Mouse (Mus musculus): Measurements from ENCODE around the gene Cntrl.

The Cntrl gene

DNA sequence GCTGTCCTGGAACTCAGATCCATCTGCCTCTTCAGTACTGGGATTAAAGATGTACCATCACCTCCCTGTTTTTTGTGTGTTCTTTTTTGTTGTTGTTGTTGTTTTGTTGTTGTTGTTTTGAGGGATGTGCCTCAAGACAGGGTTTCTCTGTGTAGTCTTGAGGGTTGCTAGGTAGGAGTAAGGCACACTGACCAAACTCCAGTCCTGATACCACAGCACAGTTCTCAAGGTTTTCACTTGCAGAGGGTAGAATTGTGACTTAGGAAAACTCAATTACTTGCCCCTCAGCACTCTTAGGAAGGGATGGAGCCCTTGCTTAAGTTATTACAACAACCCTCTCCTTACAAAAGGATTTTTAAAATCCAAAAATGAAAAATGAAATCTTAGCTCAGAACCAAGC, 22.2 kb downstream of the Cntrl start:
- DNase-seq (ENCODE audit: low spot score): no peak

DNA sequence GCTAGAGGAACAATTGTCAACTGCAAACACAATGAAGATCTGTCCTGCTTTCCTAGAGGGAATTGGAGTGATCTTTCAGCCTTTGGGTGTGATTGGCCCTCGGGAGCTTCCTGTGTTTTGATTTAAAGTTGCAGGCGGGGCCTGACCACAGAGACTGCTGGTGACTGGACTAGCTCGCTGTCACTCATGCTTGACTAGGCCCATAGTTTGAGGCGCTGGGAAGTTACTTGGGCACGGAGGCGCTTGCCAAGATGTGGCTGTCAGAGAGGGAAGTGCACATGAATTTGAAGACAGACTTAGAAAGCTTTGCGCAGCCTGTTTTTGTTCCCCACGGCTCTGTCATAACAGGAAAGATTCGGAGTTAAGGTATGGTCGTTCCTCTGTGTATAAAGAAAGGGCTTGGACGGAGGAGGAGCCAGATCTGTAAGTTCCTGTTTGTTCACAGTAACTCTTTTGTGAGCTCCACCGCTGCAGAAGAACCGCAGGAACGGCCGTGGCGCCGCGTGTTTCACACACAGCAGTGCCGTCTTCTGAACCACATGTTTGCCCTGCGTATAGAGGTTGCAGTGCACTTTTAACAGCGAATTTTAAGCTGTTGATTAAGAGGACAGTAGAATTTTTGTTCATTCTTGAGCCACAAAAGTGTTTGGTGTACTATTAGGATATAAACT, 22.8 kb downstream of the Cntrl start:
- DNase-seq (ENCODE audit: low spot score): peak; percentile 95

DNA sequence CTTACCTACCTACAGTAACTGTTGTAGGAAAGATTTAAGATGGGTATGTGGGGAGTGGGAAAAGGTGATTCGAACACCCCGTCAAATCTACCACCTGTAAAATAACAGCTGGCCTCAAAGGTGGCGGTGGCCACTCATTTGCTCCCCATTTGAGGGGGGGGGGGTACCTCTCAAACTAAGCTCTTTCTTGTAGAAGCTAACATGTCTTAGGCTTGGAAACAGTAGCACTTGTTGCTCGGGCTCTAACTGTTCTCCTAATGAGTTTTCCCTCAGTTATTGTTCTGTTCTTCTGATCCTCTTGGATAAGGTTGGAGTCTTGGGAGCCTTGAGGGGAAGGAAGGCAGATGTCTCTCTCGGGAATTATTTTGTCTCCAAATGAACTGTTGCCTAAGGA, 23.4 kb downstream of the Cntrl start:
- no peak for DNase-seq (ENCODE audit: low spot score)

DNA sequence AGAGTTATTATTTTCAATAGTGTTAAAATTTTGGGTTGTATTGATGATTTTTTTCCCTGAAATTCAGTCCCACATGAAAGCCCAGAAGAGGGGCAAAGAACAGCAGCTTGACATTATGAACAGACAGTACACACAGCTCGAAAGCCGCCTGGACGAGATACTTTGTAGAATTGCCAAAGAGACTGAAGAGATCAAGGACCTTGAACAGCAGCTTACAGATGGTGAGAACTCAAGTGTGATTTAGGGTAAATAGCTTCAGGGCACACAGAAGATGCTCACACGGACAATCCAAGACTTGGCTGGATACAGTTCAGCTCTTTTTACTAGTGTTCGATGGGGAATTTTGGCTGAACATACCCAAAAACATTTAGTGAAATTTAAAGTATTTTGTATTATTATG, 24.6 kb downstream of the Cntrl start:
- DNase-seq (ENCODE audit: low spot score): no peak

DNA sequence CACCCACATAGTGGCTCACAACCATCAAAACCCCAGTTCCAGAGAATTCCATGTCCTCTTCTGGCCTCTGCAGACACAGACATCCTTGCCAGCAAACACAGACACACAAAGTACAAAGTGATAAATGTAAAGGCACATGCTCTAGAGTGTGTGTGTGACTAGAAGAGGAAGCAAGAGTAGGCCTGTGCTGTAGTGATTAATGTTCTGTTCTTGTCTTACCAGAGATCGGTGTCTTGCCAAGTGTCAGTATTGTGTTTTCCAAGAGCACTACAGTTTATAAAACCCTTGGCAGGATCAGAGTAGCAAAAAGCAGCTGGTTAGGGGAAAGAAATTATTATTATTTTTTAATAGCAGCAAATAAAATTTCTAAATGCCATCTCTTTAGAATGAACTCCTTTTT, 29.3 kb downstream of the Cntrl start:
- no peak for DNase-seq (ENCODE audit: low spot score)

DNA sequence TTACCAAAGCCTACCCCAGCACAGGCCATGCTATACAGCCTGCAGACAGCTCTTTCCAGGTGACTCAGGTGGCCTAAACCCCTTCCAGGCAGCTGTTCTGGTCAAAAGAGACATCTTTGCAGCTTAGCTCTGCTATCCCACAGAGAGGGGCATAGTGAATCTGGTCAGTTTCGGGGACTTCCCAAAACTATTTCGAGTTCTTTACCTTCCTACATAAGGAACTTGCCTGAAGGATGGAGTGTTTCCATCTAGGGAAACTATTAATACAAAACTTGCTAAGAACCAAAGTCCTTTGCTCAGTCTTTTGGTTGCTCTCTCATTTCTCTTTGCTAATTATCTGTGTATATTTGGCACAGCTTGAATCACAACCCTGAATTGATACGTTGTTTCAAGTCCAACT, 32.4 kb downstream of the Cntrl start:
- no peak for DNase-seq (ENCODE audit: low spot score)

DNA sequence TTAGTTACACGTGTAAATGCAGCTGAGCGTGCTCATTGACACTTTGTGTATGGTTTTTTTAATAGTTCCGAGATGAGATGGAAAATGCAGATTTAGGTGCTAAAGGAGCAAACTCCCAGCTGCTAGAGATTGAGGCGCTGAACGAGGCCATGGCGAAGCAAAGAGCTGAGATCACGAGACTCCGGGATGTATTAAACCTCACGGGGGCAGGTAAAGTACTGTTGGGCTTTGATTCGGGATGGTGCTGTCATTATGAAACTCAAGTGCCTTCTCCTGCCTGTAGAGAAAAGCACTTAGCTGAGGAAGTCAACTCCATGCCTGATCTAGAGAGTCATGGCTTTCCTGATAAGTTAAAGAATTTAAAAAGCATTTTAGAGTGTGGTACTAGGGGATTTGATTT, 39.5 kb downstream of the Cntrl start:
- no peak for DNase-seq (ENCODE audit: low spot score)

DNA sequence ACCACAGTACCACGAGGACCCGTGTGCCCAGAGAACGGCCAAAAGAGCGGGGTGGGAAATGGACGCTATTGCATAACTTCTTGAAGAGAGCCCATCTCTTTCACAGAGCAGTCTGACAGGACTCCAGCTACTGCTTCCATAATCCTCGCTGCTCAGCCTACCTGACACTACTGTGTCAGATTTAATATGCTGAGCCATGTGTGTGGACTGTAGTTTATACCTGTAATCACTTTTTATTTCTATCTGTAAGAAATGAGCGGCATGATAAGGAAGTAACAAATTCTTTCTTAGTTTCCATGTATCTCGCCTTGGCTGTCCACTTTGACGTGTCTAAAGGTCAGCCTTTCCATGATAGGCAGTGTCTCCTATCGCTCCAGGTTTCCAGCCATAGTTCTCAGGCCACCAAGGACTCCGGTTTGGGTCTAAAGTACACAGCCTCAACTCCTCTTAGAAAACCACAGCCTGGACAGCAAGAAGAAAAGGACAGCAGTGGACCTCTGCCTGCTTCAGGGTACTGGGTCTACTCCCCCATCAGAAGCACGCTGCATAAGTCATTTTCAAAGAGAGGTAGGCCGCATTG, 42.1 kb downstream of the Cntrl start:
- DNase-seq (ENCODE audit: low spot score): no peak

DNA sequence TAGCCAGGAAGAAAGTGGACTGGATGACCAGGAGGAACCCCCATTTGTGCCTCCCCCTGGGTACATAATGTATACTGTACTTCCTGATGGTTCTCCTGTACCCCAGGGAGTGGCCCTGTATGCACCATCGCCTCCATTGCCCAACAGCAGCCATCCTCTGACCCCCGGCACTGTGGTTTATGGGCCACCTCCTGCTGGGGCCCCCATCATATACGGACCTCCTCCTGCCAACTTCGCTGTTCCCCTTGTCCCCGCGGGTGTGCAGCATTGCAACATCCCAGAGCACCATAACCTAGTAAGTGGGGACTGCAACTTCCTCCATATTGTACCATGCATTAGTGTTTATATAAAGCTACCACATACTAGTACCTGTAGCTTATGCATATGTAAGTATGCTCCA, 43.9 kb downstream of the Cntrl start:
- no peak for DNase-seq (ENCODE audit: low spot score)

DNA sequence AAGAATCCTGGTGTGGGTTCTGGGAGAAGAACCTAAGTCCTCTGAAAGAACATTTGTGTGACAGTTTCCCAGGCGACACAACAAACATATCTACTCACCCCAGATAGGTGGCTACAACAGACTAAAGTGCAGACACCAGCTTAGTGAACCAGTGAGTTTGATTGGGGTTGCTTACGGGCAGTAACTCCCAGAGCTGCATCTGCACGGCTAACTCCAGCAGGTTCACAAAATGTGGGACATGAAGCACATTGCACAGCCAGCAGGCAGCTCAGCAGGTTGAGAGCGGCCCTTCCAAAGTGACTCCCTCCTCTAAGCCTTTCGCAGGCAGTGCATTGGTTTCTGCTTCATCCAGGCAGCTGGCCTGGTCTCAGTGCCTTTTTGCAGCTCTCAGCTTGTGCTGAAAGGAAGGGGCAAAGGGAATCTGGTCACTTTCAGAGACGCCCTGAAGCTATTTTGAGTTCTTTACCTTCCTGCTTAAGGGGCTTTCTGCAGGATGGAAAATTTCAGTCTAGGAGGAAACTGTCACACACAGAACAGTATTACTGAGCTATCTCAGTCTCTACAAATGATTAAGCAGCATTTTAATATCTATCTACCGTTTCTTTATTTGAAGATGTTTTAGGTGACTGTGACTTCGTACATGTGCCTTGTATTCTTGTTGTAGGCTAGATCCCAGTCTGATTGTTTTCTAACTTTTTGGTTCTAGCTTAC, 44.7 kb downstream of the Cntrl start:
- no peak for DNase-seq (ENCODE audit: low spot score)

DNA sequence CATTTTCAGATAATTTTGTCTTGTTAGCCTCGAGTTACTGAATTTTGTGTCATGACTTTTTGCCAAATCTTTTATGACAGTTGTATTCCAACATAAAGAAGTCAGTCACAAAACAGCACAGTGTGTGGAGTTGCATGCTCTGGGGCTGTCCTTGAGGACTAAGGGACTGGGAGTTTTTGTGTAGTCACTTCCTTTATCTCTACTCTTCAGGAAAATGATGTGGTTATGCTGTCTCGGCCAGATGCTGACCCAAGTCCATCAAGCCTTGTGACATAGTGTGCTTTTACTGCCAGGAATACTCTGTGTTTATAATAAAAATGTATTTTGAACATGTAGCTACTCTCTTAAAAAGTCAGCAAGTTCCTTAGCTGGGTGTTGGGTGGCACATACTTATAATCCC, 47.7 kb downstream of the Cntrl start:
- no peak for DNase-seq (ENCODE audit: low spot score)

DNA sequence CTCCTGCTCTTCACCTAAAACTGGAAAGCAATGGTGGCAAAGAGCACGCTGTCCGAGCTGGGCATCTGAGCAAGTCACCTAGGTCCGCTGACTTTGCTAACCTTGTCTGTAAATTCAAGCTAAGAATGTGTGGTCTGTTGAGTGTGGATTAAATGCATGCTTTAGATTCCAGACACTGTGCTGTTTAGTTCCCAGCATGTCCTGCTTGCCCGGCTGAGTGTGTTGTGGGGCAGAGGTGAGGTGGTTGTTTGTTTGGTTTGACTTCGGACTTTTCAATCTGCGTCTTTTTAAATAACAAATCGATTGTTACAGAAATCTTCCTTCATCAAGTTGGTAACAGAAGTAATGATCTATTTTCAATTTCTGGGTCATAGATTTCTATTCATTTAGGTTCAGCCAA, 48.5 kb downstream of the Cntrl start:
- DNase-seq (ENCODE audit: low spot score): no peak

DNA sequence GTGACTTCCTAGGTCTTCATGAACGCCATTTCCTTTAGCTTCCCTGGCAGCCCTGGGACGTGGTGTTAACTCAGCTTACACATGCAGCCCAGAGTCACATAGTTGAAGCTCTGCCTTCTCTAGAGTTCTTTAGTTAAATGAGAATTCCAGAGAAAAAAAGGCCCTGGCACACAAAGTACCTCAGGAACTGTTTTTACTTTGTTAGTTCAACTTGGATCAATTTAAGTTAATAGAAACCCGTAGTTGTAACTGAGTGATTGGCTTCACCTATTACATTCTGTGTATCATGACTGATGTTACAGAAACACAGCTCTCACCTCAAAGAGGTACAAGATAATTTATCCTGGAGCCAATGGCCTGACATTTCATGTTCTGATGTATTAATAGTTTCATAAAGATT, 49.1 kb downstream of the Cntrl start:
- no peak for DNase-seq (ENCODE audit: low spot score)

DNA sequence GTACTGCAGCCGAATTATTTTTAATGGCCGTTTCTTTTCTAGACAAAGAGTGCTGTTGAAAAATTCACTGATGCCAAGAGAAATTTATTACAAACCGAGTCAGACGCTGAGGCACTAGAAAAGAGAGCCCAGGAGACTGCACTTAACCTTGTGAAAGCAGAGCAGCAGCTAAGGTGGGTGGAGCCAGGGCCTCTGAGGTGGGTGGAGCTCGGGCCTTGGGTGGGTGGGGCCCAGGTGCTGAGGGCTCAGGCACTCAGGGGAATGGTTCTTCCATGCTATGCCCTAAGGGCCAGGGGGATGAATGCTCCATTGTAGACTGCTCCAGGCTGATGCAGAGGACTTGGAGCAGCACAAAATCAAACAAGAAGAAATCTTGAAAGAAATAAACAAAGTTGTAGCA, 50.9 kb downstream of the Cntrl start:
- no peak for DNase-seq (ENCODE audit: low spot score)

DNA sequence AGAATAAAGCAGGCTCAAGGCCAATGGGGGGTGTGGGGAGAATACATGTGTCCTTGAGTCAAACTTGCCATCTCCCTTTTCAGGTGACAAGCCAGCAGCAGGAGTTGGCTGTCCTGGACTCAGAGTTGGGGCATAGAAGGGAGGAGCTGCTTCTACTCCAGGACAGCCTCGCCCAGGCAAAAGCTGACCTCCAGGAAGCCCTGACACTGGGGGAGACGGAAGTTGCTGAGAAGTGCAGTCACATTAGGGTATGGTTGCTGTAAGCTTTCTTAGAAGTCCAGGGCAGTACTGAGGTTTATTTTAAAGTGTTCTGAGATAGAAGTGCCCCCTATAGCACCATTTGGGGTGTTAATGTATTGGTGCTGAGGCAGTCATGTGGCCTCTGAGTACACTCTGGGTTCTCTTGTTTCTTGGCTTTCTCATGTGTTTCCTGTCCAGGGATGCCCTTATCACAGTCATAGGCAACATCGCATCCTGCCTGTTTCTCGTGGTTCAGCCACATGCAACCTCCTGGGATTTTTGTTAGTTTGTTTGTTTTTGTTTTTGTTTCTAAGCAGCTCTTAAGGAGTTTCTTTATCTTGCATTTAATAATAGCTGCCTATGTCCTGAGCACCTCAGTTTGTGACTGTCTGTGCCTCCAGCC, 52.7 kb downstream of the Cntrl start:
- DNase-seq (ENCODE audit: low spot score): no peak

DNA sequence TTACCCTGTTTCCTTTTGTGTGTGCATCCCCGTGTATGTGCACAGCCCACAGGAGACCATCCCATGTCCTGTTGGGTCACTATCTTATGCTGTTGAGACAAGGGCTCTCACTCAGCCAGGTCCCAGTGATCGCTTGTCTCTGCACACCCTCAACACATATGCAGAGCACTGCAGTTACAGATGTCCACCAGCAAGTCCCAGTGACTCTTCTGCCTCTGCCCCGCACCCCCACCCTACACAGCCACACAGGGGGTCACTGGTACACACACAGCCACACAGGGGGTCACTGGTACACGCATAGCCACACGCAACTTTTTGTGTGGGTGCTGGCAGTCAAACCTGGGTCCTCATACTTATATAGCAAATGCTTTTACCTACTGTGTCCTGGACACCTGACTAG, 54.1 kb downstream of the Cntrl start:
- no peak for DNase-seq (ENCODE audit: low spot score)

DNA sequence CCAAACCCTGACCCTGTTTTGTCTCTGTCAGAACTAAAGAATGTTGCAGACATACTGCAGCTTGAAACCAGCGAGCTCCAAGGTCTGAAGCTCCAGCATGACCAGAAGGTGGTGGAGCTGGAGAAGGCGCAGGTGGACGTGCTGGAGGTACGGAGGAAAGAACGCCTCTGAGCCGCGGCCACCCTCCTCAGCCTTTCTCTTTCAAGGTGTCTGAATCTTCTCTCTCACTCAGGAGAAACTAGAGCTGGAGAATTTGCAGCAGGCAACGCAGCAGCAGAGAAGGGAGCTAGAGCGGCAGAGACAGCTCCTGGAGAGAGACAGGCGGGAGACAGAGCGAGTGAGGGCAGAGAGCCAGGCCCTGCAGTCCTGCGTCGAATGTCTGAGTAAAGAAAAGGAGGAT, 56.1 kb downstream of the Cntrl start:
- no peak for DNase-seq (ENCODE audit: low spot score)

DNA sequence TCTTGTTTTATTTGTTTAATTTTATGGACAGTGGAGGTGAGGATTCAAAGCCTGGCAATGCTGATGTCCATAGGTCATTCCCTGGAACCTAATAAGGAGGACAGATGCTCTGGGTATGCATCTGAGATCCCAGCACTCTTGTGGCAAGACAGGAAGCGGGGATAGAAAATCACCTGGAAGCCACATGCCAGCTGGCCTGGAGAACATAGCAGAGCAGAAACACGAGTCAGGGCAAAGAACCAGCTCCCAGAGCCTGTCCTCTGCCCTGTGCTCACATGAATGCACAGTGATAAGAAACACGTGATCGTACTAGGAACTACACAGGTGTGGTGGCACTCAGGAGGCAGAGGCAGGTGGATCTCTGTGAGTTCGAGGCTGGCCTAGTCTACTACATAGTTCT, 57.5 kb downstream of the Cntrl start:
- DNase-seq (ENCODE audit: low spot score): no peak

DNA sequence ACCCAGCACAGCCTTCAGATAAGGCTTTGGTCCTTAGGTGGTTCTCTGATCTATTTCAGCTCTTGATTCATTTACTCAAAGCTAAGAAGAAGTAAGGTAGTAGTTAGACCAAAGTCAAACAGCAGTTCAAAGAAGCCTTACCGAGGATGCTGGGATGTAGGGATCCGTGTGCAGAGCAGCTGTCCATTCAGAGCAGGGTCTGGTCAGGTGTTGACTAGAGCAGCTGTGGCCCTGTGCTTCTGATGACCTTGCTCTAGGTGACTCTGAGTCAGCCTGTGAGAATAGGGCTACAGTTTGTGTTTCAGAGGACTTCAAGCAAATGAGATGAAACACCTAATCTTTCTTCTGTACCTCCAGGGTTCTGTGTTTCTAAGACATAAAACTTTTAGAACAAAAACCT, 60.2 kb downstream of the Cntrl start:
- DNase-seq (ENCODE audit: low spot score): no peak

DNA sequence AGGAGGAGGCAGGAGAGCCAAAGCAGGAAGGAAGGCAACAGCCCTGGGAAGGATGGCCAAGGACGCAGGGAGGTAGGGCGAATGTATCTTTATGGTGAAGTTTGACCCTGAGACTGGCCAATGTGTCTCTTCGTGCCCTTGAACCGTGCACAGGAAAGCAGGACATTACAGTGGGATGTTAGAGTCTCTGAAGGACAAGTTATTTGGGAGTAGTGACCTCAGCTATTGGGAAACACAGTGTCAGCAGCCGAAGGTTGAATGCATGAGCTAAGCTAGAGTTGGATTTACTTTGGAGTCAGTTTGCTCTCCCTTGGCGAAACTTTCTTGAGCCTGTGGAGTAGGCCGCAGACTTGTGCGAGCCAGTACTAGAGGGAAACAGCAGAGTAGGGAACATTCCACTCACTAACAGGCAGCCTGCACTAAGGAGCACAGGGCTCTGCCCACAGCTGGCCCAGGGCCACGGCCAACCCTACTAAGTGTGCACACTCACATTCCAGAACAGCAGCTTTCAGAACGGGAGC, 62.1 kb downstream of the Cntrl start:
- DNase-seq (ENCODE audit: low spot score): peak; percentile 31

DNA sequence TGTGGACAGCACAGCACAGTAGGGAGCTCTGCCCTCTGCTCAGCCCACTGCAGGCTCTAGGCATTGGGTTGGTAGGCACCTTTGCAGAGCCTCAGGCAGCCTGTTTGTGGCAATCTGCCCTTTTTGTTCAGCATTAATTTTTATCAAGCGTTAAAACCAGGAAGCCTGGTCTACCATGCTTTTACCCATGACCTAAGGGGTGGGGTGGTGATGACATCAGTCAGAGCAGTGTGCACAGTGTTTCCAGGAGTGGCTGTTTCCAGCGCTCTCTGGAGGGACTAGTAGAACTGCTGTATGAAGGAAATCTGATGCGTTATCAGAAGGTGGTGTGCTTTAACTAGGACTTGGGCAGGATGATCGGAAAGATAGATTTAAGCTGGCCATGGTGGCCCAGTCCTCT, 63.0 kb downstream of the Cntrl start:
- no peak for DNase-seq (ENCODE audit: low spot score)

DNA sequence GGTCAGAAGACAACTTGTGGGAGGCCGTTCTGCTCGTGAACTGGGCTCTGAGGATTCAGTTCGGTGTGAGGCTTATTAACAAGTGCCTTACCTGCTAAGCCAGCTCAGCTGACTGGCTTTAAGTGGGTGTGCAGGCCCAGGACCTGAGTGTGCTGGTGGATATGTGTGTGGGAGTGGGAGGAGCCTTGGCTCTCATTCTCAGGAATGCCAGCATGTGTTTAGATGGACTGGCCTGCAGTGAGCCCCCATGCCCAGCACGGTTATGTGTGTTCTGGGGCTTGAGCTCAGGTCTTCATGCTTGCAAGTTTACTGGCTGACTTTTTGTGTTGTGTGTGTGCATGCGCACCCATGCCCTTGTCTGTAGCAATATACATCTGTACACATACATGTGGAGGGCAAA, 64.4 kb downstream of the Cntrl start:
- no peak for DNase-seq (ENCODE audit: low spot score)

DNA sequence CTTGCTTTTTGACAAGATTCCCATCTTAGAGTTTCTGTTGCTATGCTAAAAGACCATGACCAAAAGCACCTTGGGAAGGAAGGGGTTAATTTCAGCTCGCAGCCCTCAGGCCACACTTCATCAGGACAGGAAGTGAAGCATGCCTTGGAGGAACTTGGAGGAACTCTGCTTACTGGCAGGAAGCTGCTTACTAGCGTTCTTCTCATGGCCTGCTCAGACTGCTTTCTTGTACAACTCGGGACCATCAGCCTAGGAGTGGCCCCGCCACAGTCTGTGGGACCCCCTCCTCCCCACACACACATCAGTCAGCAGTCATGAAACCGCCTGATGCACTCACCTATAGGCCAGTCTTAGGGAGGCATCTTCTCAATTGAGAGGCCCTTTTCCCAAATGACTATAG, 64.8 kb downstream of the Cntrl start:
- no peak for DNase-seq (ENCODE audit: low spot score)
